Mouse (Mus musculus) testis, adult 2 months (tissue): ENCODE measurements around the gene Fign. TPM values are rescaled to one million over a fixed set of nuclear protein-coding genes. Genes with fewer than 3 reads are reported as not detected.

ENCODE experiments used
- H3K27ac ChIP-seq: fragments of 200-500 bp; 2 replicates; pipeline ENCODE4 v1.5.1; 2012; ENCODE audit warnings: low read depth, low read length; ENCODE audit not compliant: control insufficient read depth, insufficient read depth
- H3K27me3 ChIP-seq: fragments of 200-500 bp; 2 replicates; pipeline ENCODE4 v1.6.1; 2012; ENCODE audit warnings: mild to moderate bottlenecking, low read length, moderate library complexity; ENCODE audit not compliant: control insufficient read depth, insufficient read depth
- H3K36me3 ChIP-seq: fragments of 200-500 bp; 2 replicates; pipeline ENCODE4 v1.6.1; 2012; ENCODE audit warnings: mild to moderate bottlenecking, low read length; ENCODE audit not compliant: control insufficient read depth, insufficient read depth
- H3K4me1 ChIP-seq: fragments of 200-500 bp; 2 replicates; pipeline ENCODE4 v1.6.1; 2012; ENCODE audit warnings: low read length; ENCODE audit not compliant: control insufficient read depth, insufficient read depth
- H3K4me3 ChIP-seq: fragments of 200-500 bp; 2 replicates; pipeline ENCODE4 v1.5.1; 2012; ENCODE audit warnings: low read depth, mild to moderate bottlenecking, low read length, moderate library complexity, mixed read lengths; ENCODE audit not compliant: control insufficient read depth
- CTCF ChIP-seq: fragments of 200-500 bp; IDR thresholded peaks from 2 replicates; pipeline ENCODE4 v1.5.1; 2012; ENCODE audit warnings: low read depth, mild to moderate bottlenecking, inconsistent platforms, low read length, moderate library complexity; ENCODE audit not compliant: control insufficient read depth, insufficient read depth, insufficient replicate concordance
- POLR2A ChIP-seq: fragments of 200-500 bp; IDR thresholded peaks from 2 replicates; pipeline ENCODE4 v1.6.1; 2012; ENCODE audit warnings: low read depth, mild to moderate bottlenecking, inconsistent platforms, low read length, moderate library complexity; ENCODE audit not compliant: control insufficient read depth
- polyA plus RNA-seq: library from polyadenylated mRNA; depleted of rRNA; stranded (reverse); fragments of >200 nt; gene quantifications from 2 replicates; pipeline ENCODE4 v1.2.3, GENCODE M21; 2012

Fign gene
- polyA plus RNA-seq, 1 experiment, result 0.05 TPM

- Histone ChIP-seq H3K27me3 (no peaks in the 10 kb centered on the region), H3K27ac (no peak overlapping the region), H3K36me3 (no peaks in the 10 kb centered on the region), H3K4me1 (no peaks in the 10 kb centered on the region), H3K4me3 (no peak overlapping the region)
- no peak for TF ChIP-seq CTCF
- no peak for TF ChIP-seq POLR2A
These were observed 19.3 kb downstream of the Fign start for GRCm38 (mm10) chr2:64078551-64078950.

GRCm38 (mm10) chr2:64077846-64078245 is 20.0 kb downstream of the Fign start:
- no peak overlapping the region for H3K27ac ChIP-seq
- no peaks in the 10 kb centered on the region for H3K36me3 ChIP-seq
- no peaks in the 10 kb centered on the region for H3K27me3 ChIP-seq
- no peaks in the 10 kb centered on the region for H3K4me1 ChIP-seq
- TF ChIP-seq POLR2A, result no peak
- no peak for TF ChIP-seq CTCF
- H3K4me3 ChIP-seq, result no peak overlapping the region

- Histone ChIP-seq H3K4me3 (no peak overlapping the region), H3K27ac (no peak overlapping the region), H3K27me3 (no peaks in the 10 kb centered on the region), H3K36me3 (no peaks in the 10 kb centered on the region), H3K4me1 (no peaks in the 10 kb centered on the region)
- TF ChIP-seq POLR2A (no peak), CTCF (no peak)
These were observed 22.0 kb downstream of the Fign start for GRCm38 (mm10) chr2:64075873-64076272.

GRCm38 (mm10) chr2:64074602-64075389 is 23.0 kb downstream of the Fign start:
- Histone ChIP-seq H3K27ac (no peak overlapping the region), H3K4me1 (no peaks in the 10 kb centered on the region), H3K27me3 (no peaks in the 10 kb centered on the region), H3K4me3 (no peak overlapping the region), H3K36me3 (no peaks in the 10 kb centered on the region)
- TF ChIP-seq CTCF (no peak), POLR2A (no peak)

- TF ChIP-seq POLR2A (no peak), CTCF (no peak)
- Histone ChIP-seq H3K27me3 (no peaks in the 10 kb centered on the region), H3K4me1 (no peaks in the 10 kb centered on the region)
These were observed 25.7 kb downstream of the Fign start for GRCm38 (mm10) chr2:64072158-64072557.

GRCm38 (mm10) chr2:64069950-64070695 is 27.7 kb downstream of the Fign start:
- no peaks in the 10 kb centered on the region for H3K36me3 ChIP-seq
- H3K4me3 ChIP-seq, result no peak overlapping the region
- H3K27ac ChIP-seq, result no peak overlapping the region
- TF ChIP-seq POLR2A, result no peak
- TF ChIP-seq CTCF, result no peak
- H3K27me3 ChIP-seq, result no peaks in the 10 kb centered on the region
- H3K4me1 ChIP-seq, result no peaks in the 10 kb centered on the region

More at GRCm38 (mm10) chr2:64072158-64072557, 25.7 kb downstream of the Fign start:
- Histone ChIP-seq H3K27ac (no peak overlapping the region), H3K36me3 (no peaks in the 10 kb centered on the region), H3K4me3 (no peak overlapping the region)

GRCm38 (mm10) chr2:64065511-64065910 is 32.3 kb downstream of the Fign start:
- Histone ChIP-seq H3K36me3 (no peaks in the 10 kb centered on the region), H3K4me3 (no peak overlapping the region), H3K27ac (no peak overlapping the region), H3K4me1 (no peaks in the 10 kb centered on the region), H3K27me3 (no peaks in the 10 kb centered on the region)
- no peak for TF ChIP-seq POLR2A
- no peak for TF ChIP-seq CTCF
